Comparison of ENCODE assay signal across 8 mouse cellular contexts in genomic region chr11:113188263-113188920, GRCm38 (mm10).
DNase-seq lines count a peak whose midpoint lies in the region; ATAC-seq and TF ChIP-seq lines count a peak whose summit lies in the region.

No protein-coding gene starts in this region.

- WGBS in limb, embryonic 10.5 days: 55% methylated on average over 4 of the region's 4 CpGs
- 65% methylated on average over 4 of the region's 4 CpGs for WGBS in olfactory bulb, adult 2 months

- no peaks in the 10 kb centered on the region for H3K36me3 ChIP-seq in limb, embryonic 10.5 days

- no peak for TF ChIP-seq CTCF in olfactory bulb, adult 2 months (IDR thresholded peaks at IDR 0.05; ENCODE audit: insufficient read depth, low read depth, low read length)

- H3K27me3 ChIP-seq in limb, embryonic 10.5 days (ENCODE audit: low read depth, poor library complexity, severe bottlenecking): peaks cover 11% of the 10 kb centered on the region; the same call in 1 of the 2 replicates

- peaks cover 72% of the 10 kb centered on the region for H3K4me1 ChIP-seq in limb, embryonic 10.5 days
- H3K4me1 ChIP-seq in olfactory bulb, adult 2 months (ENCODE audit: control insufficient read depth, insufficient read depth, low read length): peaks cover 18% of the 10 kb centered on the region

- H3K4me3 ChIP-seq in limb, embryonic 10.5 days: no peak overlapping the region
- no peak overlapping the region for H3K4me3 ChIP-seq in olfactory bulb, adult 2 months (ENCODE audit: insufficient read depth, low read depth, low read length)

- no peaks in the 10 kb centered on the region for H3K9me3 ChIP-seq in limb, embryonic 10.5 days (replicated peaks)

- peak; percentile 86 for DNase-seq in heart, adult 11 months
- DNase-seq in heart, postnatal 10 days: no peak
- peak; percentile 93 for DNase-seq in retina, postnatal 1 day
- no peak for DNase-seq in retina, embryonic 14.5 days (ENCODE audit: low spot score)
- DNase-seq in limb, embryonic 10.5 days (ENCODE audit: low spot score): no peak
- no peak for DNase-seq in ovary, postnatal 36 days (ENCODE audit: low spot score)

- intact Hi-C loops in heart, postnatal 10 days (cut with DNase I): no loop called here

- no peak for TF ChIP-seq POLR2A in olfactory bulb, adult 2 months (IDR thresholded peaks at IDR 0.05; ENCODE audit: insufficient read depth, low read depth, low read length)

- H3K27ac ChIP-seq in limb, embryonic 10.5 days: peak overlapping the region; percentile 74
- peak overlapping the region; percentile 68 for H3K27ac ChIP-seq in olfactory bulb, adult 2 months (ENCODE audit: insufficient read depth, low read depth, low read length)

- ATAC-seq in erythroid progenitor cell, adult 5-6 weeks (replicated peaks; ENCODE audit: low FRiP score, poor library complexity, severe bottlenecking): no peak

Comparison
In these comparisons a context has a peak if more than half of its experiments do, and no peak if none do; other contexts are left out.
1. DNase-seq: peak in heart, adult 11 months (single experiment) and retina, postnatal 1 day (single experiment); none in heart, postnatal 10 days (0 of 2), retina, embryonic 14.5 days (single experiment), limb, embryonic 10.5 days (single experiment) and ovary, postnatal 36 days (single experiment).